Mouse (Mus musculus): Measurements from ENCODE around the gene Shisa9. TPM values are rescaled to one million over a fixed set of nuclear protein-coding genes. Genes with fewer than 3 reads are reported as not detected.

Shisa9 gene
- polyA plus RNA-seq, 1 experiment from 2014 or later = 1.1 TPM

DNA sequence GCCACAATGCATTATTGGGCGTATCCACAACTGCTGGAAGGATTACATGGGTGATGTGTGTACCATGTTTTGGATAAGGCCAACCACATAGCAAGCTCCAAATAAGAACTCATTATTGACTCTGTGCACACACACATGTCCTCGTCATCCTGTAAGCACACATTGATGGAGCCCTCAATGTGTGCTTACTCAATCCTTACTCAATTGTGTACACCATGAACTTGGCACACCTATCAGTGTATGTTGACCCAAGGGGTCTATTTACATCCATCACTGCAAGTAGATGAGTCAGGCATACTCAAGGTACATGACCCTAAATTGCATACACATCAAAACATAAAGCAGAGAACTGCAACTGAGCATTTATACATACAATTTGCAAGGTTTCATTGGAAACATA lies 220.5 kb downstream of the Shisa9 start:
- 75% methylated on average over 2 of the region's 2 CpGs for WGBS
- no peak for ATAC-seq (ENCODE audit: insufficient number of reproducible peaks, low FRiP score, low TSS enrichment, low read depth)
- Histone ChIP-seq H3K9me3 (no peaks in the 10 kb centered on the region), H3K4me2 (no peak overlapping the region), H3K36me3 (no peaks in the 10 kb centered on the region), H3K27me3 (no peaks in the 10 kb centered on the region), H3K4me3 (no peak overlapping the region), H3K9ac (no peak overlapping the region), H3K27ac (no peak overlapping the region), H3K4me1 (no peaks in the 10 kb centered on the region)

DNA sequence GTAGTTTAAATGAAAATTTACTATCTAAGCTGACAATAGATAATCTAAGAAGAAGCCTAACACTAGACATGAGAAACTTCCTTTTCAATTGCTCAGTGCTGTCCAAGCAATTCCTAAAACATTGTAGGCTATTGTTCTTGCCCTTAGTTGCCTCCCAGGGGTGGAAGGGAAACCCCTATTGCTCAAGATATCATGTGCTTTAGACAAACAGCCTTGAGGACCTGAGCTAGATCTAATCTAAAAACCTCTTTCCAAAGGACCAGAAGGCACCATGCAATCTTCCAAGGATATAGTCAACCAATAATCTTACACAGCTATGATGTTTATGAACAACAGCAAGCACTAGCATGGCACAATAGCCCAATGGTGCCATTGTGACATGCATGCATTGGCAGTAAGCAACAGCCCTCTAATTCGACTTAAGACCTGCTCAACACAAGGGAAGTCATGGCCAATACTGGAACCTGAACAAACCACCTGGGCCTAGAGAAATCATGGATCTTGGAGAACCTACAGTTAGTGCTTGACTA lies 222.6 kb downstream of the Shisa9 start:
- H3K4me3 ChIP-seq = no peak overlapping the region
- H3K27me3 ChIP-seq = no peaks in the 10 kb centered on the region
- H3K4me1 ChIP-seq = no peaks in the 10 kb centered on the region
- no peak for ATAC-seq (ENCODE audit: insufficient number of reproducible peaks, low FRiP score, low TSS enrichment, low read depth)
- no peaks in the 10 kb centered on the region for H3K9me3 ChIP-seq
- no peak overlapping the region for H3K9ac ChIP-seq
- no peaks in the 10 kb centered on the region for H3K36me3 ChIP-seq
- no peak overlapping the region for H3K4me2 ChIP-seq
- no peak overlapping the region for H3K27ac ChIP-seq
- 59% methylated on average over 1 of the region's 1 CpGs for whole genome bisulfite sequencing

DNA sequence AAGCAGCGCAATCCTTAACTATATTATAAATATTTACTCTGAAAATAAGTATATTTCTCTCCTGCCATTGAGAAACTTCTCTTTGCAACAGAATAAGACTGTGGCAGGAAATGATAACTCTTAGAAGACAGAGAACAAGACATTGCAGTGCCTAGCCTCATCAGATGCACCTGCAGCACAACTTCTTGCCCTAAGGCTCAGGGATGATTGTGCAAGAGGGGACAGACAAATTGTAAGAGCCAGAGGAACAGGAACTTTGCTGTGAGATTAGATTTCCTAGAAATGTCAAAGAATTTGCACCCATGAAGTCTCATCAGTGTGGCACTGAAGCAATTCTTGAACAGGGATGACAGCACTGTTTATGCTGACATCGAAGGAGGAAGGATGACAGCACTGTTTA lies 223.0 kb downstream of the Shisa9 start:
- no peak for ATAC-seq (ENCODE audit: insufficient number of reproducible peaks, low FRiP score, low TSS enrichment, low read depth)
- H3K9me3 ChIP-seq = no peaks in the 10 kb centered on the region
- no peak overlapping the region for H3K9ac ChIP-seq
- H3K4me1 ChIP-seq = no peaks in the 10 kb centered on the region
- H3K4me3 ChIP-seq = no peak overlapping the region
- H3K27ac ChIP-seq = no peak overlapping the region
- no peaks in the 10 kb centered on the region for H3K27me3 ChIP-seq
- no peak overlapping the region for H3K4me2 ChIP-seq
- H3K36me3 ChIP-seq = no peaks in the 10 kb centered on the region
- WGBS = 86% methylated on average over 2 of the region's 2 CpGs

DNA sequence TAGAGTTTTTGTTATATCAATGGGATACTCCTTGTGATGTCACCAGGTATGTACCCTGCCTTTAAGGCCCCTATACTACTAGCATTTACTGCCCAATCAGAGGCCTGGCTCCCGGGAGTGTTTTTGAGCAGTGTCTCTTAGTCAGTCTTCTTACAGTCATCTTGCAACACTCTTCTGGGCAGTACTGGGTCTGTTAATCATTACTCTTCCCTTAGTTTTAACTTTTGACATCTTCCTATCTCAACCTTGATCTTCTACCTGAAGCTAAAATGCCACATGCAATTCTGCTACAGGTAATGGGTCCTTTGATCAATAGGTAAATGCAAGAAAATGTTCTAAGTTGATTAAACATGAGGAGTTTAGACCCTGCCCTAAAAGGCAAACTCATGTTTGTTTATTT lies 225.4 kb downstream of the Shisa9 start:
- WGBS = 97% methylated on average over 1 of the region's 1 CpGs
- Histone ChIP-seq H3K27ac (no peak overlapping the region), H3K27me3 (no peaks in the 10 kb centered on the region), H3K4me3 (no peak overlapping the region), H3K36me3 (no peaks in the 10 kb centered on the region), H3K4me1 (no peaks in the 10 kb centered on the region), H3K9ac (no peak overlapping the region), H3K9me3 (no peaks in the 10 kb centered on the region), H3K4me2 (no peak overlapping the region)
- no peak for ATAC-seq (ENCODE audit: insufficient number of reproducible peaks, low FRiP score, low TSS enrichment, low read depth)

DNA sequence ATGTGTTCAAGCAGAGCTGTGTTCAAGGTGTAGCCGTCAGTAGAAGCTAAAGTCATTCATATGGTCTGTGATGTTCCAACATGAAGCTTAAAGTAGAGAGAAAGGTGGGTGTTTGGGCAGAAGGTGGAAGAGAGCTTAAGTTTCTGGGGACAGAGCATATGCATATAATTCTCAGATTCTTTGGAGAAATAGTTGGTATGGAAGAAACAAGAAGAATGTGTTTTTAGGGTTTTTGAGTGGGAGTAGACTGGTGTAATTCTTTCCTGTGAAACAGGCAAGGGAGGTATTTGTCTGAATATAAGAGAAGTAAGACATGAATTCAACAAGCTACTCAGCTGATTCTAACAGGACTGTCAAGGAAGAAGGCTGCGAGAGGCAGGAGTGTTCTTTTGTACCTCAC lies 225.9 kb downstream of the Shisa9 start:
- Histone ChIP-seq H3K9me3 (no peaks in the 10 kb centered on the region), H3K4me3 (no peak overlapping the region), H3K36me3 (no peaks in the 10 kb centered on the region), H3K27ac (no peak overlapping the region), H3K4me2 (no peak overlapping the region), H3K27me3 (no peaks in the 10 kb centered on the region), H3K4me1 (no peaks in the 10 kb centered on the region), H3K9ac (no peak overlapping the region)
- ATAC-seq (ENCODE audit: insufficient number of reproducible peaks, low FRiP score, low TSS enrichment, low read depth) = no peak
- 87% methylated on average over 2 of the region's 2 CpGs for WGBS

DNA sequence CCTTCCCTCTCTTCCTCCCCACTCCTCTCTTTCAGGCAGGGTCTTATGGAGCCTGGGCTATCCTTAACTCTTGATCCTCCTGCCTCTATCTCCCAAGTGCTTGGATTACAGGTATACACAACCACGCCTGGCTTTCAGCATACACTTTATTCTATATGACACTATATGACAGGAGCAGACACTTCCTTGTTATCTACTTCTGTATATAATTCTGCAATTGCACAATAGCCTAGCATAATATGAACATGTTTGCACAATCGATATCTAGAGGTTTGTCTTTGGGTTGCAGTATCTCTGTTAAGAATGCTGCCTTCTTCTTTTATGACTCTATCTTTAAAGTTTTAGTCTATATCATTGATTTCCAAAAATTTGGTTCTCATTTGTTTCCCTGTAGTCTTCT lies 230.1 kb downstream of the Shisa9 start:
- no peak for ATAC-seq (ENCODE audit: insufficient number of reproducible peaks, low FRiP score, low TSS enrichment, low read depth)
- Histone ChIP-seq H3K27ac (no peak overlapping the region), H3K9me3 (no peaks in the 10 kb centered on the region), H3K4me1 (no peaks in the 10 kb centered on the region), H3K36me3 (no peaks in the 10 kb centered on the region), H3K4me2 (no peak overlapping the region), H3K4me3 (no peak overlapping the region), H3K9ac (no peak overlapping the region), H3K27me3 (no peaks in the 10 kb centered on the region)
- 88% methylated on average over 2 of the region's 2 CpGs for WGBS

DNA sequence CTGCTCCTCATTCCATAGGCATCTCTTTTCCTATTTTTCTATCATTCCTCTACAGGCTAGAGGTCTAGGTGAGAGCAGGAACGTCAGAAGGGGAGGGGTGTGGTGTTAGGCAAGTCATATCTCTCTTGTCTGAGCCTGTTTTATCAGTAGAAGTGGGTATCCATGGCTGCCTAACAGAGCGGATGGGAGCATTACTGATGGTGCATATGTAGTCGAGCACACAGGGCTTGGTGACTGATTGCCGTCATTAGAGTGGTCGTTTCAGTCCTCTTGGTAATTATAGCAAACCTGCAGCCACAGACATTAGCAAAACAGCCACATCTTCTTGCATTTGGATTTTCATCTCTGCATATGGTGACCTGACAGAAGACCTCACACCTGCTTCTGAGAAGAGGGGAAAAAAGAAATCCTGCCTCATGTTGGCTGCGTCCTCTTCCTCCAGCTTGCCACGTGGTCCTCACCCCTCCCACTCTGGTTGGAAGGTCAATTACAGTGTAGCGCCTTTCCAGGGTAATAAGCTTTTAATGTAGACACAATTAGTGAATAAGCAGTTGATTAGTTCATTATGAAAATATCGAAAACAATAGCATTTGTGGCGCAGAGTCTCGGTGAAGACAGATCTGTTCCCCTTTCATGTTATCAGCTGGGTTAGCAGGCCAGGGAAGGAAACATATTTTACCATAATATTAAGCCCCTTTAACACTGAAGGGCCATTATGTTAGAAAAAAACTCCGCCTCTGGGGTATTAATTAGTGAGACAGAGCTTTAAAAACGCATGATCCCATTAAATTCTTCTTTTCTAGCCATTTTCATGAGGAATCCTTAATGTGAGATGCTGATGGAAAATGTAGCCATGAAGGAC lies 233.6 kb downstream of the Shisa9 start:
- Histone ChIP-seq H3K4me1 (no peaks in the 10 kb centered on the region), H3K4me2 (no peak overlapping the region), H3K4me3 (no peak overlapping the region), H3K9me3 (no peaks in the 10 kb centered on the region), H3K27me3 (no peaks in the 10 kb centered on the region), H3K27ac (no peak overlapping the region), H3K36me3 (no peaks in the 10 kb centered on the region), H3K9ac (no peak overlapping the region)
- ATAC-seq (ENCODE audit: insufficient number of reproducible peaks, low FRiP score, low TSS enrichment, low read depth) = no peak
- WGBS = 57% methylated on average over 13 of the region's 13 CpGs

DNA sequence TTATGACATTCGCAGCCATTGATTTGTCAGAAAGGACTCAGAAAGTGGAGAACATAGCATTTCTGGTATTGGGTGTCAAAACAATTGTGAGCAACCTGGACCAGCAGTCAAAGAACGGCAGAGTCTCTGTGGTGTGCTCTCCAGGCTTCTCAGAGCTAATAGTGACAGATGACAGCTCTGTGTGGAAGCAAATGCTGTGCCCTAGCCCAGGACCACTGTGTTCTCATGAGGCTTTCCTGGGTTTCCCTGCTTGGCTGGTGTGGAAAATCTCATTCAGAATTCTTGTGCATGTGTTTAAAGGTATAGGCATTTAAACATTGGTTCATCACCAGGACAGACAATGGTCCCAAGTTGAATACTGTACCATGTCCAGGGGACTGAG lies 234.2 kb downstream of the Shisa9 start:
- H3K4me3 ChIP-seq = no peak overlapping the region
- H3K27ac ChIP-seq = no peak overlapping the region
- H3K27me3 ChIP-seq = no peaks in the 10 kb centered on the region
- H3K9me3 ChIP-seq = no peaks in the 10 kb centered on the region
- no peaks in the 10 kb centered on the region for H3K36me3 ChIP-seq
- 54% methylated on average over 2 of the region's 2 CpGs for WGBS
- no peak overlapping the region for H3K4me2 ChIP-seq
- ATAC-seq (ENCODE audit: insufficient number of reproducible peaks, low FRiP score, low TSS enrichment, low read depth) = no peak
- H3K9ac ChIP-seq = no peak overlapping the region
- no peaks in the 10 kb centered on the region for H3K4me1 ChIP-seq

DNA sequence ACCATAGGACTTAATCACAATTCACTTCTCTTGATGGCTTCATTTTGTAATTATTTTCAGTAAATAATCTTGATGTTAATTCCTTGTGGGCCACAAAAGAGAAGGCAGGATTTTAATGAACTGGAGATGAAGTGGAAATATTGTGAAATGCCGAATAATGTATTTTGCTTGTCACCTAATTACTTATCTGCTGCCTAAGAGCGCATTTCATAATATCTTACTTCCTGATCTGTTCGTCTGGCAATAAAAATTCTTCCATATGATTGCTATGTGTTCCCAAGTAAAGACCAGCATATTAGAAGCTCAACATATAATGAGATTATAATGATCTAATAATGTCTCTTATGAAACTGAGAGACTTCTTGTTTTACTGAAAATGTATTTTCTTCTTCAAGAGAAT lies 235.9 kb downstream of the Shisa9 start:
- Histone ChIP-seq H3K36me3 (no peaks in the 10 kb centered on the region), H3K9ac (no peak overlapping the region), H3K4me2 (no peak overlapping the region), H3K9me3 (no peaks in the 10 kb centered on the region), H3K4me3 (no peak overlapping the region), H3K27ac (no peak overlapping the region), H3K27me3 (no peaks in the 10 kb centered on the region), H3K4me1 (no peaks in the 10 kb centered on the region)
- ATAC-seq (ENCODE audit: insufficient number of reproducible peaks, low FRiP score, low TSS enrichment, low read depth) = no peak
- 78% methylated on average over 3 of the region's 3 CpGs for WGBS

DNA sequence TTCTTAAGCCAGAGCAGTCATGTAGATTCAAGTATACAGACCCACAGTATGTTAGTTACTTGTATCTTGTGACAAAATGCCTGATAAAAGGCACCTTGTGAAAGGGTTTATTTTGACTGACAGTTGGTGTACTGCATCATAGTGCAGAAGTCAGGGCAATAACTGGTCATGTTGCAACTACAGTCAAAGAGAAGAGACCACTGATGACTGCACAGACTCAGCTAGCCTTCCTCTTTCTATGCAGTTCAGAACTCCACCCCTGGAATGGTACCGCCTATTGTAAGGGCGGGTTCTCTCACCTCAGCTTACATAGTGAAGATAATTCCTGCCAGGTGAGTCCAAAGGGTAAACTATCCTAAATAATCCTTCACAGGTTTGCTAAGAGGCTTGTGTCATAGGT lies 239.6 kb downstream of the Shisa9 start:
- no peaks in the 10 kb centered on the region for H3K4me1 ChIP-seq
- no peak for ATAC-seq (ENCODE audit: insufficient number of reproducible peaks, low FRiP score, low TSS enrichment, low read depth)
- H3K27ac ChIP-seq = no peak overlapping the region
- no peak overlapping the region for H3K4me2 ChIP-seq
- 91% methylated on average over 2 of the region's 2 CpGs for WGBS
- H3K4me3 ChIP-seq = no peak overlapping the region
- H3K9ac ChIP-seq = no peak overlapping the region
- no peaks in the 10 kb centered on the region for H3K36me3 ChIP-seq
- no peaks in the 10 kb centered on the region for H3K9me3 ChIP-seq
- no peaks in the 10 kb centered on the region for H3K27me3 ChIP-seq

DNA sequence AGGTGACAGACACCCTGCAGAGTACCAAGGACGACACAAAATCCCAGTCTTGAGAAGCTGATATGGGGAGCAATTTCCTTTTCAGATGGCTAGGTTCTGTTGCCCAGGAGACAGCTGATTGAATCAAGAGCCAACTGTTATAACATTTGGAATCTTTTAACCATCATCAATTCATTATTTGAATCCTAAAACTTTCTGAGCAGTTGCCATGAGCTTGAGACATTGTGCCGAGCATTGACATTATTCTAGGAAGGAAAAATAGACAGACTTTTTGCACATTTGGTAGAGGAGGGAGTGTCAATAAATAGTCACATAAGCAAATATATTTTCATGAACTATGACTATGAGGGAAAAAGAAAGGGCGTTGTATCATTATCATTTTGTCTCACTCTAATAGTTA lies 243.0 kb downstream of the Shisa9 start:
- H3K4me1 ChIP-seq = no peaks in the 10 kb centered on the region
- no peak overlapping the region for H3K27ac ChIP-seq
- no peaks in the 10 kb centered on the region for H3K36me3 ChIP-seq
- no peaks in the 10 kb centered on the region for H3K27me3 ChIP-seq
- WGBS = 64% methylated on average over 3 of the region's 3 CpGs
- H3K9me3 ChIP-seq = no peaks in the 10 kb centered on the region
- H3K4me3 ChIP-seq = no peak overlapping the region
- no peak overlapping the region for H3K9ac ChIP-seq
- no peak overlapping the region for H3K4me2 ChIP-seq
- ATAC-seq (ENCODE audit: insufficient number of reproducible peaks, low FRiP score, low TSS enrichment, low read depth) = no peak

DNA sequence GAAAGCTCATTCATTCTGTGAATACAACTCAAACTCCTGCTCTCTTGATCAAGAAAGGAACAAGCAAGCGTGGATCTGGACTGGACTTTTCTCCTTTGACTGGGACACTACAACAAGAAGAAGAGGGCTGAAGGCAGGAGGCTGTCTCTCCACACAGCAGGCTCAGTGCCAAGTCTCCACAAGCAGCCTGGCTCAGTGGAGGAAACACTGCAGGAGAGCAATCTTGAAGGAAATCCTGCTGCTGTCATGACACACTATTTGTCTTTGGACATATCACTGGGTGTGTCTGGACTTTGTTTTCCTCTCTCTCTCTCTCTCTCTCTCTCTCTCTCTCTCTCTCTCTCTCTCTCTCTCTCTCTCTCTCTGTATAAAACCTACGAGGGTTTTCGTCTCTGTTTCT lies 249.4 kb downstream of the Shisa9 start:
- Histone ChIP-seq H3K9me3 (no peaks in the 10 kb centered on the region), H3K4me1 (no peaks in the 10 kb centered on the region), H3K36me3 (no peaks in the 10 kb centered on the region), H3K4me2 (no peak overlapping the region), H3K4me3 (no peak overlapping the region), H3K9ac (no peak overlapping the region), H3K27me3 (no peaks in the 10 kb centered on the region), H3K27ac (no peak overlapping the region)
- no peak for ATAC-seq (ENCODE audit: insufficient number of reproducible peaks, low FRiP score, low TSS enrichment, low read depth)
- 60% methylated on average over 3 of the region's 3 CpGs for WGBS

DNA sequence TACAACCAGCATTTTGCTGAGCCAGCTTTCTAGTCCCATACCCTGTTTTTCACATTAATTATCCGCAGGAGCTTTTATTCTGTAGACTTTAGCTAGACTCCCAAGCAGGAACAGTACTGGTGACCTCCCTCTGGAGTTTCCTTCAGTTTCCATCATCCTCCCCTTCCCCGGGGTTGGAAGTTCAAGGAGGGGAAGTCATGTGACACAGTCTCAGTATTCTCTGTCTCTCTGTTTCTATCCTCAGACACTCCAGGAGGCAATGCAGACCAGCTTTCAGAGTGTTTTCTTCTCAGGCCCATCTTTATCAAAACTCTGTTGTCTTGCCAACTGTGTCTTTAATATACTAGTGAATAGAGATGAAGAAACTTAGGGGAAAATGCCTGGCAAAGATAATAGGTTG lies 250.4 kb downstream of the Shisa9 start:
- H3K36me3 ChIP-seq = no peaks in the 10 kb centered on the region
- H3K9me3 ChIP-seq = no peaks in the 10 kb centered on the region
- WGBS = 57% methylated on average over 2 of the region's 2 CpGs
- H3K27ac ChIP-seq = no peak overlapping the region
- H3K4me1 ChIP-seq = no peaks in the 10 kb centered on the region
- no peak overlapping the region for H3K9ac ChIP-seq
- H3K4me3 ChIP-seq = no peak overlapping the region
- H3K27me3 ChIP-seq = no peaks in the 10 kb centered on the region
- H3K4me2 ChIP-seq = no peak overlapping the region
- ATAC-seq (ENCODE audit: insufficient number of reproducible peaks, low FRiP score, low TSS enrichment, low read depth) = no peak

Measured in limb, embryonic 15.5 days (tissue).